Mouse (Mus musculus) bone marrow macrophage, adult 2 months (primary cell): ENCODE measurements around the gene Olfr686.

Experiments
- CTCF ChIP-seq: IDR thresholded peaks from 2 replicates; pipeline ENCODE4 v1.5.1; 2012; ENCODE audit warnings: low read depth, mild to moderate bottlenecking, low read length, moderate library complexity
- POLR2A ChIP-seq: IDR thresholded peaks from 2 replicates; pipeline ENCODE4 v1.6.1; 2012; ENCODE audit warnings: mild to moderate bottlenecking, low read depth, low read length, borderline replicate concordance

DNA sequence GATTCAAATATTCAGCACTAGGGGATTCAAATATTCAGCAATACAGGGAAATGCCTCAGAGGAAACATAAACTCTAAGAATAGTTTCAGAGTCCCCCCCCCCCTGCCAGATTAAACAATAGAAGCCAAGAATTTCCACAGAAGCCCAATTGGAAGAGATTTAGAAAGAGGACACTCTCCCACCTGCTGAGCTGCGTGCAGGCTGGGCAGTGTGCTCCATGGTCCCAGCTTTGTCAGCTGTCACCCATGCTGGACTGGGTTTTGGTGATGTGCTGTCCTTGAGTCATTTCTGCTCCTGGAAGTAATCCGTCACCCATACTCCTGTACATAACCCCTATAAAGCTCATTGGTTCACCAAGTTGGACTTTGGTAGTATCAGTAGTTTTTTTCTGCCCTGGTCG, 40.4 kb upstream of the Olfr686 start:
- no peak for TF ChIP-seq POLR2A
- no peak for TF ChIP-seq CTCF
